Mouse (Mus musculus): Measurements from ENCODE around the gene Tmem94.

- TF ChIP-seq CTCF (IDR thresholded peaks at IDR 0.05; ENCODE audit: low read depth, low read length) (no peak), POLR2A (IDR thresholded peaks at IDR 0.05; ENCODE audit: insufficient read depth, low read length) (no peak)
Measured at GRCm38 (mm10) chr11:115780141-115781070, 15.2 kb downstream of the Tmem94 start.

Measured in ES-Bruce4 (cell line).